Mouse (Mus musculus): ENCODE results near the gene Cyp8b1.

Gene Cyp8b1

DNA sequence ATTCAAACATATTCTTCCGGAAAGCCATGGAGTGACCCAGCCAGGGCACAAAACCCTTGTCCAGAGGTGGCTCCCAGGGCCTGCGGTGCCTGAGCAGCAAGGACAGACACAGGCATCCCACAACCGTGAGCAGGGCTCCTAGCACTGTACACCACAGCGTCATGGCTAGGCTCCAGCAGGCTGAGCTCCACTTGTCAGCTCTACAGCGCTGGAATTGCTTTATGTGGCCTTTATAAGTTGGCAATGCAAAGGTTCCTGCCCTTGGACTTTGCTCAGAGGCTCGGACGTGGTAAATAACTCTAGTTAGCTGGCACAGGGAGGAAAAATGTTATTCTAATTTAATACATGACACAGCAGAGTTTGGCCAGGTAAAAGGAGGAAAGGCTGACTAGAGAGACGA is at the start of gene Cyp8b1:
Gene Cyp8b1, minus strand, starts transcription at position 204 of the 400 bp plus-strand sequence.
- DNase-seq, result peak; percentile 23

DNA sequence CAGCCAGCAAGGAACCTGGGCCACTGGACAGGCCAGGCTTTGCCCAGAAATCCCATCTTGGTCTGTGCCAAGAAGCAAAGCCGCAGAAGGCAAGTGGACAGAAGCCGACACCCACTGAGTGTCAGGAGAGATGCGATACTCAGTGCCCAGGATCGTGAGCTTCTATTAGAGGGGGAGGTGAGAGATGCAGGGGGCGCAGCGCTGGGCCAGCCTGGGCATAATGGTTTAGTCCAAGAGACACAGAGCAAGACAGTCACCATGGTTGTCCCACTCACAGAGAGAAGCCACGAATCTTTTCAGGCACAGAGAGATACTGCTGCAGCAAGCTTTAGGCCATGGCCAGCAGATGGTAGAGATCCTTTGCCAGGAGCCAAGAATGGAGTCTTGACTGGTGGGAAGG is 48.8 kb upstream of the Cyp8b1 start:
- DNase-seq, result no peak

DNA sequence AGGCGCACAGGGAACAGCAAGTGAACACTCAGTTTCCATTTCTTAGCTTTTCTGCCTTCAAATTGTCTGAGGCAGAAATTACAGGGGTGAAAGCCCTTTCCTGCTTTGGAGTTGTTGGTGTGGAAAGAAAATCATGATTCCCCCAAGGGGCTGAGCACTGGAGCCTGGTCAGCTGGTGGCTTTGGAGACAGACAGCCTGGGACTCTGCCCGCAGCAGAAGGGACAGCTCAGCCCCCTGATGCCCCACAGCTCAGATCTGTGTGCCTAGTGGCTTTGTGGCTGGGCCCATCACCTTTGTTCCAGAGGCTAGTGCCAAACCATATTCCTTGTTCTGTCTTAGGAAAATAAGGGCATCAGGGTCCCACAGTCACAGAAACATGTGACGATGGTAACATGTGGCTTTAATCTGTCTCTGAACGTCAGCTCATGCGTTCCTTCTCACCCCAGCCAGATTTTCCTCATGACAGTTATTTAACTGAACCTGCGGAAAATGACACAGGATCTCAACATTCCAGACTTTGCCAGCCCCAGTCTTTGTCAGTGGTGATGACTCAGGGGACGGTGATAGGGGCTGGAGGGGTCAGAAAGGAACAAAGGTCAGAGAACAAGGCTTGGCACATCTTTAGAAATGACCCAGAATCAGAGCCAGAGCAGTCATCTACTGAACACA is 44.0 kb upstream of the Cyp8b1 start:
- DNase-seq, result no peak

DNA sequence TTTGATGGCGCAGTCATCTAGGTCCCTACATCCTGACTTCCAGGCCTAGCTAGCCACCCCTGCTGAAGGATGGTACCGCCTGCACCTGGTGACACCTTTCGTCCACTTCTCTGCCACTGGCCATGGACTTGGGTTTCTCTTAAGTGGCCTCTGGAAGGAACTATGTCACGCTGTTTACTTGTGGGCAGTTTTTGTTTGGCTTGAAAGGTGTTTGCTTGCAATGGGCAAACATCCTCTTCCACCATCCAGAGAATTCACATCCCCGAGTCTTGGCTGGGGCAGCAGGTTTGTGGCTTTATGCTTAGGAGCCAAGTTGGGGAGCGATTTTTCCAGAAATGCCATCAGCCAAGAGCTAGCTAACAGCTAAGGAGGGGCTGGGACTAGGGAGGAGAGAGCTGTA is 36.5 kb upstream of the Cyp8b1 start:
- DNase-seq, result no peak

DNA sequence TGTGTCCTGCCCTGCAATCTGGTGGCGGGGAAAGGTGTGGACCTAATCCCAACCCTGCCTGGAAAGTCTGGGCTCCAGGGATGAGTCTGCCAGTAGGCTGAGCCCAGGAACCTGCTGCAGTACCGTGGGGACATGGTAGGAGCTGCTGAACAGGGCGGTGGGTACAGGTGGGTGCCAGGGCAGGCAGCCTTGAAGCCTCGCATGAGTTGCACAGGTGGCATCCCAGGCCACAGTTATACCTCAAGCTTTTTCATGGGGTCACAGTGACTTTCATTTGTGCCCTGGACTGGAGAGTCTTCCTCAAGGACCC is 35.0 kb upstream of the Cyp8b1 start:
- no peak for DNase-seq

DNA sequence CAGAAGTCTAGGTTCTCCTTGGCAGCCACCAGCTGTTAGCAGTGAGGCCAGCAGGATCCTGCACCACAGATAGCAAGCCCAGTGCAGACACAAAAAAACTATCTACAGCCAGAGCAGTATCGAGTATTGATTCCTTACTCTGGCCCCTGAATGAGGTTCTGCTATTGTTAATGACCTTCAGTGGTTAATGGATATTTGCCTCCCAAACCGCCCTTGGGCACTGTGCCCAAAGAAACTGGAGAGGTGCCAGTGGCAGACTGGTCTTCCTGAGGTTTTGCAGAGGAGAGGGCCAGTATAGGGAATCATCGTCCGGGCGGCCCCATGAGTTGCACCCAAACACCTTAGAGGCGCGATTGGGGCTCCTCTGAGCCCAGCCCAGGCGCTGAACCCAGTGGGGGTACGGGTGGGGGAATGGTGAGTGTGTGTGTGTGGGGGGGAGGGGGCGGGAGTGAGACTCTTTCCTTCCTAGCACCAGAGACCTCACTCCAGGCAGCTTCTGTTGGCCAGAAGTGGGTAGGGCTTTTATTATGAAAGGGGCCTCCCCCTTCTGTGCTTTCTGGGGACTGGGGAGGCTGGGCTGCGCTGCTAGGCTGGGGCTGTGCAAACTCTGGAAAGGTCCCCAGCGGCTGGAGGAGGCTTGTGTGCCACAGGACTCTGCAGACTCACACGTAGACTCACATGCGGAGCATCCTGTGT is 34.5 kb upstream of the Cyp8b1 start, which contains the start of gene Fam198a:
Gene Fam198a, plus strand, starts transcription at position 571 of the 696 bp plus-strand sequence.
- peak; percentile 83 for DNase-seq

DNA sequence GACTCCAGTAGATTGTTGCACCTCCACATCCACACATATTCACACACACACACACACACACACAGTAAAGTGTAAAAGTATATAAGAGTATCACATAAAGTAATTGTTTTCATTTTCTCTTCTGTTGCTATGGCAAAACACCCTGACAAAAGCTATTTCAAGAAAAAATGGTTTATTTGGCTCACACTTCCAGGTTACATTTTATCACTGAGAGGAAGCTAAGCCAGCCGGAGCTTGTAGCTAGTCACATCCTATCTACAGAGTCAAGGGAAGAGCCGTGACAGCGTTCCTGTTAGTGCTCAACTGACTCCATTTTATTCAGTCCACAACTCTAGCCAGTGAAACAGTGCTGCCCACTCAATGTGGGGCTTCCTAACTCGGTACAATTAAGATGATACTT is 32.3 kb upstream of the Cyp8b1 start:
- no peak for DNase-seq

DNA sequence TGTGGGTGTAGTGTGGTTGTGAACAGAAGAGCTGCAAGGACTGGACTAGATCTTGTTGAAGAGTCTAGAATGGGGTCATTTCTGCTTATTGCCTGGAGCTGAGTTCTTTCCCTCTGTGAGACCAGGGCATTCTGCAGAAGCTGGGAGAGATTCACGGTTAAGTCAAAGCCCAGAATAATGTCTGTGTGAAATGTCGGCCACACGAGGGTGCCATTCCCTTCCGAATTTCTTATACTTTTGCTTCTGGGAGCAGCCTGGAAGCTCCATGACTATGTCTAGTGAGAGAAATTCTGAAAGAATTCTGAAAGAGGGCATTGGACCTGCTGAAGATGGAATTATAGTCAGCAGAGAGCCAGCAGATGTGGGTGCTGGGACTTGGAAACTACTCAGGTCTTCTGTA is 31.7 kb upstream of the Cyp8b1 start:
- DNase-seq, result peak; percentile 70

DNA sequence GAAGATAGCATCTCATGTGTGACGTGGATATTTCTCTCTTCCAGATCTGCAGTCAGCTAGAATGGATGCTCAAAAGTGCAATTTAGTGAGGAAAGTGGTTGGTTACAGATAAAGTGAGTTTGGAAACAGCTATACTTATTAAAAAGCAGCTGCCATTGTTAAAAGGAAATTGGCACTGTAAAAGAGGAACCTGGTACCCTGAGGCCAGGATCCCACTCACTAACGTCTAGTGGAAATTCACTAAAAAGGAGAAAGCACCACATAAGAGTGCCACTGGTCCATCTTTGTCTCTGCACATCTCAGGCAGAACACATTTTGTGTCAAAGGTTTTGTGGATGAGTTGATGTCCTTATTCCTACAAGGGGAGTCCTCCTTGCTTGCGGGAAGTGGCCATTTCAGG is 27.5 kb upstream of the Cyp8b1 start:
- DNase-seq, result no peak

DNA sequence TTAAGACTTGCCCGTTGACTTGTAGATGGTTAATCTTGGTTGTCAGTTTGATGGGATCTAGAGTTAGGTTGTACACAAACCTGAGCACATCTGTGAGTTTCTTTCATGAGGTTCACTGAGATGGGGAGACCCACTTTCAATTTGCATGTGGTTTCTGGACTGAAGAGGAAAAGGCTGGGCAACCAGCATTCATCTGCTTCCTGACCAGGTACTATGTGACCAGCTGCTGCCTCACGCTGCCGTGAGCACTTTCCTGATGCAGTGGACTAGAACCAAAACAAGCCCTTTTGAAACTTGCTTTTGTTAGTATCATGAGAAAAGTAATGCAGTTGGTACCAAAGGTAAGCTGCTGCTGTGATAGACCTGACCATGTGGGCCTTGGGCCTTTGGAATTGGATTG is 26.9 kb upstream of the Cyp8b1 start:
- no peak for DNase-seq

DNA sequence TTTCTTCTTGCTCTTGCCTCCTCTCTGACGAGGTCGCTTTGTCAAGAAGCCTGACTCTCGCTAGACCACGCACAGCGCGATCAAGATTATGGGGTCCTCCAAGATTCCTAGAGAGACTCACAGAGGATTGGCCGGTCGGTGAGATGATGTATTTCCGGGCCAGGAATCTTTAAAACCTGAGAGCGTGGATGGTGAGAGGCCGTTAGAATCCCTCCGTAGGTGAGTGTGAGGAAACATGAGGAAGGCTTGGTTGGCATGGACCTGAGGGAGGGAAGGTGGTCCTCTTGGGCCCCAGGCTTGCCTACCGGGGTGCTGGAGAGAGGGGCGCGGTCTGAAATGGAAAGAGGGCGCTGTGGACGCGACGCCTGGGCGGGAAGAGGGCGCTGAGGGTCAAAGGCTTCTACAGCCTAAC is 21.8 kb upstream of the Cyp8b1 start:
- no peak for DNase-seq

DNA sequence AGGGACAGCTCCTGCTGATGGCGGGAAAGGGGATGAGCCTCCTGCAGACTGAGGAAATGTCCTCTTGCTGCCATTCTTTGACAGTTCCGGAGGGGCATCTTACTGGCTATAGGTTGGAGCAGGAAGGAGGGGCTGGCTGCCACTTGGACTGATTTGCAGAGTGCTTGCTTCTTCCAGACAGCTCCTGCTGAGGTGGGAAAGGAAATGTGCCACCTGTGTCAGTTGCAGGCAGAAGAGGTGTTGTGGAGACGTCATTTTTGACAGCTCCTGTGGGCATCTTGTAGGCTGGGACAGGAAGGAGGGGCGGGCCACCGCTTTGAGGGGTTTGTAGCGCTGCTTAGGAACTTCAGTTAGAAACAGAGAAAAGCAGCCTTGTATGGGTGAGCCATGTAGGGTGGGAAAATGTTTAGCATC is 21.4 kb upstream of the Cyp8b1 start:
- DNase-seq, result no peak

DNA sequence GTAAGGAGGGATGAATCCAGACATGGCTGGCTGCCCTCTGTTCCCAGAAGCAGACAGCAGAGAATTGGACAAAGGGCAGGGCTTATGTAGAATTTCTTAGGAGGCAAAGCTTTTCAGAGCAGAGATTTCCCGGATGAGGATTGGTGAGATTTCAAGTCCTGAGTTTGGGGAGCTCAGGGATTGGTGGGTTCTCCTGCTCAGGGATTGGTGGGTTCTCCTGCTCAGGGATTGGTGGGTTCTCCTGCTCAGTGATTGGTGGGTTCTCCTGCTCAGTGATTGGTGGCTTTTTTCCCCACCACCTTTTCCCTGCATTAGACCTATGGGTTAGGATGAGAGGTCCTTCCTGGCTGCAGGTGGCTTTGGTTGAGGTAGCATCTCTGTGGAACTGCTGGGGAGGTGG is 20.8 kb upstream of the Cyp8b1 start:
- DNase-seq, result no peak

DNA sequence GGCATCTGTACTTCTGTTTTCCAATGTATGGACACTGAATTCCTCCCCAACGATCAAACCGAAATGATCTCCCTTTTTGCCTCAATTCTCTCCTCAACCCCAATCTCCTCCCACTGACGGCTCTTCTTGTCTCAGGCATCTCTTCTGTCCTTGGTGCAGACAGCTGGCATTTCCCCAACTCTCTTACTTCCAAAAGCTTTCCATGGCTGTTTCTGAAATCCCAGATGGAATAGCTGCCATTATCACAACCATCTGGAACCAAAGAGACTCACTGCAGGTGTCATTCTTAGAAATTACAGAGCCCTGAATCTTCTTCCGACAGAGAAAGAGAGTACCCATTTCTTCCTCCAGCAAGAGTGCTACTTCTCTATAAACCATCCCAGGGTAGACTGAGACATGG is 18.8 kb upstream of the Cyp8b1 start:
- no peak for DNase-seq

DNA sequence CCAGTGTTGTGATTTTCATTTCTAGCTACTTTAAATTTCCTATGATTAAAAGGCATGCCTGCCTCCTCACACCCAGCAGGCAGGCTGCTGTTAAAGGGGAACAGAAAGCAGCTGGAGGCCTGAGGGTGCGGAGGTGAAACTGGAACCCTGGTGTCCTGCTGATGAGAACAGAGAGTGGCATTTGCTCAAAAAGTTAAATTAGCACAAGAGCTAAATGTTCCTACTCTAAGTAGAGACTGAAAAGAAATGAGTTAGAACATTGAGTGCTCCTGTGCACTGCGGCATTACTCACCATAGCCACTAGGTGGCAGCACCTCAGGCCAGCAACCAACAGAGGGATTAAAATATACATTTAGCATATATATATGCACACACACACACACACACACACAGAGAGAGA is 12.4 kb upstream of the Cyp8b1 start:
- DNase-seq, result peak; percentile 59

DNA sequence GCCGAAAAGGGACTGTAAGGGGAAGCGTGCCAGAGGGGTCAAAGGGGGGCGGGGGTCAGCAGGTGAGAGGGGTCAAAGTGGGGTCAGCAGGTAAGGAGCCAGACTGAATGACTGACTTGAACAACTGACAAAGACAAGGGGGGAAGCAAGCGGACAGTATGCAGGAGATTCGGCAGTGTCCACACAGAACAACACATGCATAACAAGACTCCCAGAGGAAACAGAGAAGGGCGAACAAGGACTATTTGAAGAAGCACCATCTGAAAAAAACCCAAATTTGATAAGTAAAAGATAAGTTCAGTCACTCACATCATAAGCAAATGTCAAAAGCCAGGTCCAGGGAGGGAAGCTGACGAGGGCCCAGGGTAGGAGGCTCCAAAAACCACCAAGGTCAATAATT is 11.6 kb upstream of the Cyp8b1 start:
- DNase-seq, result no peak

DNA sequence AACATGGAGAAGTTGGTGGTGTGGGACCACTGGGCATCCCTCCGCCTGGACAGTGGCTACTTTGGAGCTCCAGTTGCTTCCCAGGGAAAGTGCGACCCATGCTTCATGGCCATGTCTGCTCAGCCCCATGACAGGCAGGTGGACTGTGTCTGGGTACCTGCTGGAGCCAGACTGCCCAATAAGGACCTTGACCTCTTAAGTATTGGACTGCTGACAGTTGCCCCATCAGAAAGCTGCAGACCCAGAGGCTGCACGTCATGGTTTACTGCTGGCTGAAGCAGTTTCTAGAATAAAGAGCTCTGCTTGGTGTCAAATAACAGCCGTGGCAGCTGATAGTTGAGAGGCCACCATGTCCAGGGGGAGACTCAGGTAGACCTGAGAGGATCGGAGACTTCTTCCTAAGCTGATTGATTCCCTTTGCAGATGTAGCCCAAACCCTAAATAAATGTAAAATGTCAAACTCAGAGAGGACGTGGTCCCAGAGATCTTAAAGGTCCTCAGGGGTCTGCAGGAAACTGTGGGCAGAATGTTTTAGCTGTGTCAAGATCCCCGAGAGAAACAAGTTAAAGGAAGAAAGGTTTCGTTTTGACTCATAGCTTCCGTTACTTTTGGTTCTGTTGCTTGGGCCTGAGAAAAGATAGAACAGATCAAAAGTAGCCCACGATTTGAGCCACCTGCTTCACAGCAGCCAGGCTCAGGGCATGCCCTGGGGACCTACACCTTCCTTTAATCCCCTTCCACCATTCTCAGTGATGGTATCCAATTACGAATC is 10.7 kb upstream of the Cyp8b1 start:
- no peak for DNase-seq

DNA sequence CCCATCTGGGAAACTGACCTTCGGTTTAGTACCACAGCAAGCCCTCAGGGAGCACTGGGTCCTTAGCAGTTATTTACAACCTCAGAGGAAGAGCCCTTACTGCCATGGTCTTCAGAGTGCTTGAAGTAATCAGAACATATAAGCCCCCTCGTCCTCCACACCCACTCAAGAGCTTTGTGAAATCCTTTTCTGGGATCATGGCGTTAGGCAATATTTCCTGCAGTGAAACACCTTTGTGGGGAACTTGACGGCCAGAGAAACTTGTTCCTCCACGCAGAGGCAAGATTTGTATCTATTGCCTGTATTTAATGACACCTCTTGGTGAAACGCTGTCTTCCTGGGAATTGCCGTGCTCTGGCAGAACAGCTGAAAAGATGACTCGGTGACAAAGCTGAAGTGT is 9.9 kb upstream of the Cyp8b1 start:
- no peak for DNase-seq

DNA sequence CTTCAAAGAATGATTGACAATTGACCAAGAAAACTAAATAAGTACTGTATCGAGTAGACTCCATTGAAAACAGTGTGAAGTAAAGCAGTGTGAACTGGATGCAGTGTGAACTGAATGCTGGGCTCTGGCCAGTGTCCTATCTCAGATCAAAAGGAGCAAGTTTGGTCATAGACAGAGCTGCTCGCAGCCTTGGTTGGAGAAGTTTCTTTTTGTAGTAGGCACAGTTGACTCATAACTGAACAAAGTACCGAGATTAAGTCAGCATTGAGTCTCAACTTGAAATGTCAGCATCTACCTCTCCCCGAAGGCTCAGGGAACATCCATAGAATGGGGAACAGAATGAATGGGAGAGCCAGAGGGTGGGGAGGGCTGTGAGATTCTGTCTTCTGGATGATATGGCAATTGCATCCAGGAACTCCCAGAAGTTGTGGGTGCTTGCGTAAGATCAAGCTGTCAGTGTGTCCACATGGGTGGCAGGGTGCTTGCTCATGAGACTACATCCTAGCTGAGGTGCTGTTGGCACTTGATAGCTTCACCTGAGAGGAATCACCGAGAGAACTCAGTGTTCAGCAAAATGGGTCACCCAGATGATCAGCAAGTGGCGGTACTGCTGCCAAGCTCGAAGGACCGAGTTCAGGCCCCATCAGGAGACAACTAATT is 8.9 kb upstream of the Cyp8b1 start:
- no peak for DNase-seq

DNA sequence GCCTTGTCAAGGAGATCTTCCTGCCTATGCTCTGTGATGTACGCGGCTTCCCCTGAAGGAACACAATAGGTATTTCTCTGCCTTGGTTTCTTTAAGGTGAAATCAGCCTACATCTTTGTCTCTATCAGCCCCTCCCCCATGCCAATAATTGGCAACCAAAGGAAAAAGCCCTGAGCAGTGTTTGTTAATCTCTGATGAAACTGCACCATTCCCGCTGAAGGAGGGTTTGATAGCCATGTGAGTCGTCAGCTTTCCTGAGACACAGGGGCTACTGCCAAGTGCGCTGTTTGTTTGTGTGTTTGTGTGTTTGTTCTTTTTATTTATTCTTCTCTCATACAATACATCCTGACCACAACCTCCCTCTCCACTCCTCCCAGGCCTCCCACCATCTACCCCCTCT is 7.8 kb upstream of the Cyp8b1 start:
- no peak for DNase-seq

DNA sequence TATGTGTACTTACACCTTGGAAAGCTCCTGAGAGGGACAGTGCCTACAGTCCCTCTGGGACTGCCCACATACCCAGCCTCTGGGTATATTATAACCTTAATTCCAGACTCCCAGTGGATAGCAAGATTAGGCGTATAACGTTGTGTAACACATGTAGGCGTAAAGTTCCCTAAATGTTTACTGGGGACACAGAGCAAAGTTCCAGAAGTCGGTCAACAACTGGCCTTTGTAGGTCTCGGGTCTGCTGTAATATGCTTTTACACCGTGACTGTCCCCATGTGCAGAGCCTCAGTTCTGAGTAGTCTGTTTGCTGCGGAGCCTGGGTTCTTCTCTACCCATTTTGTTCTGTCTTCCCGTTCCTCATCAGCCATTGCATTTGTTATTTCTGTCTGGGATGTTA is 7.3 kb upstream of the Cyp8b1 start:
- DNase-seq, result no peak

DNA sequence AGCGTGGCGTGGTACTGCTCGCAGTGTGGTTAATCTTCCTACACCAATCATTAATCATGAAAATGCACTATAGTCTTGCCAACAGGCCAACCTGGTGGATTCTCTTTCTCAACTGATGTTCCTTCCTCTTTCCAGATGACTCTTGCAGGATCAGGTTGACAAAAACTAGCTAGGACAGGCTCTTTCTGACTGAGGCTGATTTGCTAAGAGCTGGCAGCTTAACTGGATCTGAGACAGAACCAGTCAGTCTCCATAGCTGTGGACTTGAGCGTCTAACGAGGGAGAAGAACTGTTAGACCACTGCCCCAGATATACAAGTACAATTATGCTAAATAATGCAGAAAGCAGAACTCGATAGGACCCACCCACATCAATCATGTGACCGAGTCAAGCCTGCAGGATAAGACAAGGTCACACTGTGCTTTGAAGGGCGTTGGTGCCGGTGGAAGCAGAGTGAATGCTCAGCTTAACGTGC is 3.0 kb upstream of the Cyp8b1 start:
- peak; percentile 21 for DNase-seq

DNA sequence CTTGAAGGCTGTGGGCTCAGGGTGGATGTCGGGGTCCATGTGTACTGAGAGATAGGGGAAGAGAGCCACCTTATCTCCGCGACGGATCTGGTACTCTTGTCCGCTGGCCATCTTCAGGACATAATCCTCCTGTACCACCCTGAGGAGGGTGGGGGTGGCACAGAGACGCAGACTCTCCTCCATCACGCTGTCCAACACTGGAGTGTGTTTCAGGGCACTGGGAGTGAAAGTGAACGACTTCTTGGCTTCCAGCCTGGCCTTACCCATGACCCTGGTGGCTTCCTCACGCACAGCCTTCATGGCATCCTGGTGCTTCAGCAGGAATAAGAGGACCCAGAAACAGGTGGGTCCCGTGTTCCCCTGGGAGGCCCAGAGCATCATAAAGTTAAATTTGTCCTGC is 1.0 kb downstream of the Cyp8b1 start:
- no peak for DNase-seq
